Mouse (Mus musculus): ENCODE data around the gene Pet100. TPM values are rescaled to one million over a fixed set of nuclear protein-coding genes. Genes with fewer than 3 reads are reported as not detected.

Pet100 gene
- polyA plus RNA-seq, 1 experiment from 2014 or later: 83.0 TPM

GRCm38 (mm10) chr8:3598054-3598453 is 23.3 kb upstream of the Pet100 start:
- Histone ChIP-seq H3K36me3 (replicated peaks) (peaks cover 53% of the 10 kb centered on the region), H3K27ac (no peak overlapping the region), H3K27me3 (ENCODE audit: poor library complexity, severe bottlenecking) (no peaks in the 10 kb centered on the region), H3K4me3 (no peak overlapping the region), H3K9me3 (no peaks in the 10 kb centered on the region), H3K4me1 (peaks cover 7% of the 10 kb centered on the region)
- DNase-seq (ENCODE audit: extremely low spot score, low spot score): no peak
- 76% methylated on average over 3 of the region's 3 CpGs for WGBS

- Histone ChIP-seq H3K27me3 (ENCODE audit: poor library complexity, severe bottlenecking) (no peaks in the 10 kb centered on the region), H3K4me1 (no peaks in the 10 kb centered on the region), H3K4me3 (no peak overlapping the region), H3K27ac (no peak overlapping the region), H3K36me3 (replicated peaks) (peaks cover 65% of the 10 kb centered on the region), H3K9me3 (no peaks in the 10 kb centered on the region)
- no peak for DNase-seq (ENCODE audit: extremely low spot score, low spot score)
- WGBS: 72% methylated on average over 1 of the region's 1 CpGs
Observed at GRCm38 (mm10) chr8:3599219-3599618, 22.1 kb upstream of the Pet100 start.

GRCm38 (mm10) chr8:3600401-3600800 is 20.9 kb upstream of the Pet100 start:
- no peak for DNase-seq (ENCODE audit: extremely low spot score, low spot score)
- H3K4me1 ChIP-seq: no peaks in the 10 kb centered on the region
- no peak overlapping the region for H3K4me3 ChIP-seq
- no peak overlapping the region for H3K27ac ChIP-seq
- H3K27me3 ChIP-seq (ENCODE audit: poor library complexity, severe bottlenecking): no peaks in the 10 kb centered on the region
- 91% methylated on average over 6 of the region's 6 CpGs for whole genome bisulfite sequencing
- H3K36me3 ChIP-seq (replicated peaks): peaks cover 77% of the 10 kb centered on the region
- no peaks in the 10 kb centered on the region for H3K9me3 ChIP-seq

- DNase-seq (ENCODE audit: extremely low spot score, low spot score): no peak
- Histone ChIP-seq H3K36me3 (replicated peaks) (peaks cover 96% of the 10 kb centered on the region), H3K4me3 (no peak overlapping the region), H3K4me1 (no peaks in the 10 kb centered on the region), H3K27ac (no peak overlapping the region), H3K27me3 (ENCODE audit: poor library complexity, severe bottlenecking) (no peaks in the 10 kb centered on the region), H3K9me3 (no peaks in the 10 kb centered on the region)
- WGBS: 84% methylated on average over 13 of the region's 13 CpGs
Observed at GRCm38 (mm10) chr8:3603439-3603838, 17.9 kb upstream of the Pet100 start.

- WGBS: 90% methylated on average over 16 of the region's 16 CpGs
- no peaks in the 10 kb centered on the region for H3K4me1 ChIP-seq
- DNase-seq (ENCODE audit: extremely low spot score, low spot score): no peak
- 0 out of 2 replicates have a peak, but pooled peaks cover 3% of the 10 kb centered on the region for H3K9me3 ChIP-seq
- H3K4me3 ChIP-seq: no peak overlapping the region
- H3K36me3 ChIP-seq (replicated peaks): peaks cover 99% of the 10 kb centered on the region
- no peaks in the 10 kb centered on the region for H3K27me3 ChIP-seq (ENCODE audit: poor library complexity, severe bottlenecking)
- no peak overlapping the region for H3K27ac ChIP-seq
Observed at GRCm38 (mm10) chr8:3606593-3606992, 14.8 kb upstream of the Pet100 start.

- DNase-seq (ENCODE audit: extremely low spot score, low spot score): no peak
- H3K4me3 ChIP-seq: no peak overlapping the region
- no peak overlapping the region for H3K27ac ChIP-seq
- WGBS: 90% methylated on average over 7 of the region's 7 CpGs
- 0 out of 2 replicates have a peak, but pooled peaks cover 3% of the 10 kb centered on the region for H3K9me3 ChIP-seq
- no peaks in the 10 kb centered on the region for H3K27me3 ChIP-seq (ENCODE audit: poor library complexity, severe bottlenecking)
- no peaks in the 10 kb centered on the region for H3K4me1 ChIP-seq
- H3K36me3 ChIP-seq (replicated peaks): peaks cover 99% of the 10 kb centered on the region
Observed at GRCm38 (mm10) chr8:3607822-3608221, 13.5 kb upstream of the Pet100 start.

GRCm38 (mm10) chr8:3609046-3609815 is 12.1 kb upstream of the Pet100 start:
- no peak for DNase-seq (ENCODE audit: extremely low spot score, low spot score)
- Histone ChIP-seq H3K9me3 (0 out of 2 replicates have a peak, but pooled peaks cover 3% of the 10 kb centered on the region), H3K27ac (no peak overlapping the region), H3K27me3 (ENCODE audit: poor library complexity, severe bottlenecking) (no peaks in the 10 kb centered on the region), H3K4me1 (no peaks in the 10 kb centered on the region), H3K36me3 (replicated peaks) (peaks cover 99% of the 10 kb centered on the region), H3K4me3 (no peak overlapping the region)
- 89% methylated on average over 12 of the region's 12 CpGs for WGBS

- 0 out of 2 replicates have a peak, but pooled peaks cover 3% of the 10 kb centered on the region for H3K9me3 ChIP-seq
- H3K27ac ChIP-seq: no peak overlapping the region
- no peaks in the 10 kb centered on the region for H3K27me3 ChIP-seq (ENCODE audit: poor library complexity, severe bottlenecking)
- H3K4me3 ChIP-seq: no peak overlapping the region
- WGBS: 84% methylated on average over 6 of the region's 6 CpGs
- no peaks in the 10 kb centered on the region for H3K4me1 ChIP-seq
- no peak for DNase-seq (ENCODE audit: extremely low spot score, low spot score)
- peaks cover 99% of the 10 kb centered on the region for H3K36me3 ChIP-seq (replicated peaks)
Observed at GRCm38 (mm10) chr8:3609816-3610150, 11.6 kb upstream of the Pet100 start.

GRCm38 (mm10) chr8:3622119-3622518 is 771 bp downstream of the Pet100 start:
- 78% methylated on average over 8 of the region's 8 CpGs for WGBS
- DNase-seq (ENCODE audit: extremely low spot score, low spot score): no peak
- no peaks in the 10 kb centered on the region for H3K9me3 ChIP-seq
- peak overlapping the region; percentile 86 for H3K4me3 ChIP-seq
- peaks cover 20% of the 10 kb centered on the region for H3K36me3 ChIP-seq (replicated peaks)
- H3K27me3 ChIP-seq (ENCODE audit: poor library complexity, severe bottlenecking): no peaks in the 10 kb centered on the region
- peak overlapping the region; percentile 82; the same call in 1 of the 2 replicates for H3K27ac ChIP-seq
- peaks cover 20% of the 10 kb centered on the region for H3K4me1 ChIP-seq

GRCm38 (mm10) chr8:3625445-3625844 is 4.1 kb downstream of the Pet100 start, which contains the start of gene Pcp2:
Pcp2 (minus strand) TSS chr8:3625545.
- H3K9me3 ChIP-seq: no peaks in the 10 kb centered on the region
- H3K4me1 ChIP-seq: peaks cover 11% of the 10 kb centered on the region
- no peak within 1 kb of the TSS for H3K27ac ChIP-seq
- no peak within 1 kb of the TSS; the same call in 1 of the 2 replicates for H3K4me3 ChIP-seq
- H3K36me3 ChIP-seq (replicated peaks): no peaks in the 10 kb centered on the region
- 51% methylated on average over 1 of the region's 1 CpGs for WGBS
- peaks cover 14% of the 10 kb centered on the region for H3K27me3 ChIP-seq (ENCODE audit: poor library complexity, severe bottlenecking)
- DNase-seq (ENCODE audit: extremely low spot score, low spot score): no peak

GRCm38 (mm10) chr8:3626971-3627370 is 5.6 kb downstream of the Pet100 start:
- Histone ChIP-seq H3K4me3 (no peak overlapping the region), H3K27ac (no peak overlapping the region), H3K36me3 (replicated peaks) (no peaks in the 10 kb centered on the region), H3K4me1 (peaks cover 20% of the 10 kb centered on the region), H3K27me3 (ENCODE audit: poor library complexity, severe bottlenecking) (peaks cover 15% of the 10 kb centered on the region), H3K9me3 (no peaks in the 10 kb centered on the region)
- WGBS: 66% methylated on average over 5 of the region's 5 CpGs
- no peak for DNase-seq (ENCODE audit: extremely low spot score, low spot score)

GRCm38 (mm10) chr8:3628014-3628413 is 6.7 kb downstream of the Pet100 start:
- H3K4me1 ChIP-seq: peaks cover 16% of the 10 kb centered on the region
- no peak overlapping the region for H3K4me3 ChIP-seq
- H3K36me3 ChIP-seq (replicated peaks): no peaks in the 10 kb centered on the region
- H3K27me3 ChIP-seq (ENCODE audit: poor library complexity, severe bottlenecking): peaks cover 15% of the 10 kb centered on the region
- WGBS: 33% methylated on average over 5 of the region's 5 CpGs
- no peaks in the 10 kb centered on the region for H3K9me3 ChIP-seq
- no peak overlapping the region for H3K27ac ChIP-seq
- no peak for DNase-seq (ENCODE audit: extremely low spot score, low spot score)

GRCm38 (mm10) chr8:3630647-3631477 is 9.5 kb downstream of the Pet100 start, which contains the start of gene Stxbp2:
Stxbp2 (plus strand) TSS chr8:3630955.
- 7% methylated on average over 47 of the region's 47 CpGs for WGBS
- Histone ChIP-seq H3K4me1 (peaks cover 16% of the 10 kb centered on the region), H3K36me3 (replicated peaks) (peaks cover 14% of the 10 kb centered on the region), H3K9me3 (no peaks in the 10 kb centered on the region), H3K4me3 (peak within 1 kb of the TSS; percentile 66), H3K27ac (peak within 1 kb of the TSS; percentile 74), H3K27me3 (ENCODE audit: poor library complexity, severe bottlenecking) (peaks cover 15% of the 10 kb centered on the region)
- peak; percentile 60 for DNase-seq (ENCODE audit: extremely low spot score, low spot score)

Data from forebrain, embryonic 10.5 days (tissue).